Mouse (Mus musculus) ES-Bruce4 (cell line): ENCODE measurements at regions not wholly inside any gene's neighbourhood (a gene's known extent, or its start where the extent isn't known, plus 50 kb on each side); places are given as distances from the start of the nearest gene placed in this dataset.

Experiments
- CTCF ChIP-seq: IDR thresholded peaks from one replicate; pipeline ENCODE4 v1.8.1; 2011; ENCODE audit warnings: low read depth, low read length
- EP300 ChIP-seq: IDR thresholded peaks from 2 replicates; pipeline ENCODE4 v1.6.1; 2011; ENCODE audit warnings: low read depth, low read length; ENCODE audit not compliant: insufficient read depth
- POLR2A ChIP-seq: IDR thresholded peaks from one replicate; pipeline ENCODE4 v1.8.1; 2011; ENCODE audit warnings: low read length; ENCODE audit not compliant: insufficient read depth

DNA sequence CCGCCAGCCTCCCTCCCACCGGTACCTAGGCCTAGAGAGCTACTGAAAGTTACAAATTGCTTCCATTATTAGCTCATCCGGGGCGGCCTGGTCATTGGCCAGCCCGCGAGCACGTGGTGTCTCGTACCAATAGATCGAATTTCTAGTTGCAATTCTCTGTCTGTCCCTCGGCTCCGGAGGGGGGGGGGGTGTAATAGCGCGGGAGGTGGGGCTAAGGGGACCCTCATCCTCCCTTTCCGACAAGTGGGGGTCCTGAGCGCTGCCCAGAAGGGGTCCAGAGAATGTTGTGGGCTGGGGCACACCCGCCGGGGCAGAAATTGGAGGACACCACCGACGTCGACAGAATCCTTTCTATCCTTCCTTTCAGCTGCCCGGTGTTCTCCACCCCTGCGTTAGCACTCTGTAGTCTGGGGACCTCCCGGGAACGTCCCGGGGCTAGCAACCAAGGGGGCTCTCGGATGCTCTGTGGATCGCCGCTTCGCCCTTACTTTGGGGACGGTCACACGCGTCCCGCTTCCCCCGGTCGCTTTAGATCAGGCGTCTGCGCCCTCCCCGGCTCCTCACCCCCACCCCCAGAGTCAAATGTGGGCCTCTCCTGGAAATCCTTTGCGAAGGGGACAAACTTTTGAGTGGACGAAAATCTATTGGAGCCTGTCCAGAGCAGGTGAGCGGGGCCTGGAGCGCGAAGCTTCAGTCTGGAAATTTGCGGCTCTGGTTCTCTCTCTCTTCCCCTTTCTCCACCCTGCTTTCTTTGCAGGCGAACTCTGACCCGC lies 64.6 kb downstream of the Smug1 start:
- TF ChIP-seq CTCF (no peak), POLR2A (no peak), EP300 (no peak)
